Mouse (Mus musculus) embryonic fibroblast, embryonic 13.5 days (primary cell): ENCODE data around the gene Hand1.

Experiments
- CTCF ChIP-seq: IDR thresholded peaks from 2 replicates; pipeline ENCODE4 v1.5.1; 2011; ENCODE audit warnings: mild to moderate bottlenecking, control low read depth, low read length, moderate library complexity, borderline replicate concordance; ENCODE audit not compliant: insufficient read depth
- POLR2A ChIP-seq: IDR thresholded peaks from 2 replicates; pipeline ENCODE4 v1.6.1; 2011; ENCODE audit warnings: low read depth, mild to moderate bottlenecking, control low read depth, low read length, moderate library complexity

- no peak for TF ChIP-seq CTCF
- no peak for TF ChIP-seq POLR2A
Measured at GRCm38 (mm10) chr11:57809017-57809731, 23.4 kb downstream of the Hand1 start.
